Mouse (Mus musculus): ENCODE results near the gene Rgl1. TPM values are rescaled to one million over a fixed set of nuclear protein-coding genes. Genes with fewer than 3 reads are reported as not detected.

Rgl1 gene
- polyA plus RNA-seq, 1 experiment from 2014 or later, result 36.3 TPM

DNA sequence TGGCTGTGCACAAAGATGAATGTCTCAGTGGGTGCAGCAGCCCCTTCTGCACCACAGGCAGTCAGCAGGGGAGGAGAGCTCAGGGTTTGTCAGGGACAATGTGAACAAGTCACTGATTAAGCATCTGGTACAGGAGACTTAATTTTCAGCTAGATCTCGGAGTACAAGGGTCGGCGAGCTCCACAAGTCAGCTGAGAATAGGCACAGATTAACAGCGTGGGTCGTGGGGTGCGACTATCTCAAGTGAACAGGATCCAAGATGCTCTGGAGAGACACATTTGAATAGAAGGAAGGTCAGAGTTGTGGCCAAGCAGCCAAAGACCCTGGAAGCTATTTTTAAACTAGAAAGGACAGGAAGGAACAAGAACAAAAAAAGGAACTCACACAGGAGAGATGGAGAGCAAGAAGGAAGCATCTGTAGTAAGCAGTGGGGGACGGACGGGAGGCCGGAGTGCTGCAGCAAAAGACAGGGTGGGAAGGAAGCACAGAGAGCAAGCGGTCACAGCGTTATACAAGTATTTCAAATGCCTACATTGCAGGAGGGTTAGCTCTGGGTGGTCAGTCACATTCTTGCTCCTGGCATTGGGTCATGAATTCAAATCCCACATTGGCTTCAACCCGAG, 153.5 kb downstream of the Rgl1 start:
- H3K9me3 ChIP-seq (replicated peaks), result no peaks in the 10 kb centered on the region
- 80% methylated on average over 12 of the region's 12 CpGs for WGBS
- no peak overlapping the region for H3K9ac ChIP-seq
- ATAC-seq (ENCODE audit: insufficient number of reproducible peaks, low FRiP score, low TSS enrichment, low read depth), result no peak
- no peak overlapping the region for H3K4me3 ChIP-seq (replicated peaks)
- no peaks in the 10 kb centered on the region for H3K27me3 ChIP-seq
- H3K4me1 ChIP-seq, result peaks cover 22% of the 10 kb centered on the region; the same call in 1 of the 2 replicates
- H3K27ac ChIP-seq (replicated peaks), result no peak overlapping the region
- H3K4me2 ChIP-seq (replicated peaks), result no peak overlapping the region
- 0 out of 2 replicates have a peak, but pooled peaks cover 6% of the 10 kb centered on the region for H3K36me3 ChIP-seq

DNA sequence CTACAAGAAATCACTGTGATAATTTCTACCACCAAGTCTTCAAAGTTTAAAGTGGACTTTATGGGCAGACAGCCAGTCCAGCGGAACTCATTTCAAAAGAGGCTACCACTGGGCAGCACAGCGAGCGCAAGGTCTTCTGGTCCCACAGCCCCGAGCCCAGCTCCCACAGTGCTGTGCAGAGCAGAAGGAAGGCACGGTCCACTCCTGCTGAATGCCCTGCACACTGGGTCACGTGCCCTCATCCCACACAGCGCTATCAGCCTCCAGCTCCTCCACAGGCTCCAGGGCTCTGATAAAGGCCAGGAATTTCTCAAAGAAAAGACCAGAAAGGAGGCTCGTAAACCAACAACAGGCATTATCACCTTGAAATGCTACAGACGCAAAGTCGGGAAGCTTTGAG, 156.6 kb downstream of the Rgl1 start:
- H3K27me3 ChIP-seq, result no peaks in the 10 kb centered on the region
- no peak for ATAC-seq (ENCODE audit: insufficient number of reproducible peaks, low FRiP score, low TSS enrichment, low read depth)
- WGBS, result 89% methylated on average over 10 of the region's 10 CpGs
- H3K4me3 ChIP-seq (replicated peaks), result no peak overlapping the region
- H3K9ac ChIP-seq, result no peak overlapping the region
- H3K27ac ChIP-seq (replicated peaks), result no peak overlapping the region
- no peak overlapping the region for H3K4me2 ChIP-seq (replicated peaks)
- 0 out of 2 replicates have a peak, but pooled peaks cover 6% of the 10 kb centered on the region for H3K36me3 ChIP-seq
- 0 out of 2 replicates have a peak, but pooled peaks cover 15% of the 10 kb centered on the region for H3K4me1 ChIP-seq
- H3K9me3 ChIP-seq (replicated peaks), result no peaks in the 10 kb centered on the region

DNA sequence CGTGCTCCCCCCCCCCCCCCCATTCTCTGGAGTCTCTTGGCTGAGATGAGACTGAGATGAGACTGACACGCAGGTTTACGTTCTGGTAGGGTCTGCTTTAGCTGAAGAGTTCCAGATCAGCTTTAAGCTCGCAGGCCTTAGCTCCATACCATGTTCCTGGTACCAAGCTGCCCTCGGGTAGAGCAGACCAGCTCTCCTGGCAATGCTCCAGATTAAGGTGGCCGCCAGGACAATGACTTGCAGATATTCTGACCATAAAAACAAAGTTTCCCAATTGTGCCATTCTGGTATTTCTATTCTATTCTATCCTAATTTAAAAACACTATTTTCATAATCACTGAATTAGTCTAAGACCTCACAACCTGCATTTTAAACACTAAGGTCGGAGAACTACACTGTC, 157.1 kb downstream of the Rgl1 start:
- Histone ChIP-seq H3K4me3 (replicated peaks) (no peak overlapping the region), H3K9me3 (replicated peaks) (no peaks in the 10 kb centered on the region), H3K4me1 (0 out of 2 replicates have a peak, but pooled peaks cover 15% of the 10 kb centered on the region), H3K36me3 (0 out of 2 replicates have a peak, but pooled peaks cover 5% of the 10 kb centered on the region), H3K27ac (replicated peaks) (no peak overlapping the region), H3K27me3 (no peaks in the 10 kb centered on the region), H3K4me2 (replicated peaks) (no peak overlapping the region), H3K9ac (no peak overlapping the region)
- no peak for ATAC-seq (ENCODE audit: insufficient number of reproducible peaks, low FRiP score, low TSS enrichment, low read depth)
- 76% methylated on average over 7 of the region's 7 CpGs for WGBS

DNA sequence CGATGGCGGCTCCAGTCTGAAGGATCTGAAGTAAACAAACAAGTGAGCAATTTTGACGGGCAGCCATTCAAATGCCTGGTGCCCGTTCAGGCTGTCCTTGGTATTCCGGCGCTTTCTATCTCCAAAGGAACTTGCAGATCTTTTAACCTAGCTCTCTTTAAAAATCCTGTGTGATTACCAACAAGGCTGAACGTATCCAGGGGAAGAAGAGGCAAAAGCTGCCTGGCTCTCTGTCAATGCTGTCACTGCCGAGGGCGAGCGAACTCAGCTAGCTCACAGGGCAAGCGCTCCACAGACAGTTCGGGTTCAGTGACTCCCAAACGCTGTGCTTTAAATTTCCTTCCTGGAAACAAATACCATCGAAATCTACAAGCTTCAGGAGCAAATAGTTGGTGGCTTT, 158.4 kb downstream of the Rgl1 start:
- H3K4me2 ChIP-seq (replicated peaks), result no peak overlapping the region
- ATAC-seq (ENCODE audit: insufficient number of reproducible peaks, low FRiP score, low TSS enrichment, low read depth), result no peak
- no peaks in the 10 kb centered on the region for H3K9me3 ChIP-seq (replicated peaks)
- 0 out of 2 replicates have a peak overlapping the region, but pooled peaks have one; percentile 34 for H3K27ac ChIP-seq (replicated peaks)
- H3K4me3 ChIP-seq (replicated peaks), result no peak overlapping the region
- H3K36me3 ChIP-seq, result no peaks in the 10 kb centered on the region
- 0 out of 2 replicates have a peak, but pooled peaks cover 15% of the 10 kb centered on the region for H3K4me1 ChIP-seq
- WGBS, result 59% methylated on average over 14 of the region's 14 CpGs
- no peak overlapping the region for H3K9ac ChIP-seq
- no peaks in the 10 kb centered on the region for H3K27me3 ChIP-seq

DNA sequence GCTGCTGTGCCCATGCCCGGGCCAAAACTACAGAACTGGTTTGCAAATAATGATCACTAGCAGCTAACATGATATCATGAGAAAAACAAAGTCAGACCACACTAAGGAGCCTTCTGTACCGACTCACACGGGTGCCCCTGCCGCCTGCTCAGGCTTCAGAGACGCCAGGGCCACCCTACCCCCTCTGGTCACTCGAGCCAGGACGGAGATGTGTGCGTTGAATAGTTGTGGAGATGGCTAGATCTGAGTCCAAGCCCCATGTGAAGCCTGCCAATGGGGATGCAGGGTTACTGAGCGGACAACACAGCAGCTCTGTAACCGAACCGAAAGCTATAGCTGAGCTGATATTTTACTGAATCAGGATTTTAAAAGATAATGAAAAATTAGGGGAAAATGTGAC, 159.4 kb downstream of the Rgl1 start:
- Histone ChIP-seq H3K4me1 (0 out of 2 replicates have a peak, but pooled peaks cover 15% of the 10 kb centered on the region), H3K27ac (replicated peaks) (no peak overlapping the region), H3K27me3 (no peaks in the 10 kb centered on the region), H3K9ac (no peak overlapping the region; the same call in 1 of the 2 replicates), H3K9me3 (replicated peaks) (no peaks in the 10 kb centered on the region), H3K36me3 (no peaks in the 10 kb centered on the region), H3K4me2 (replicated peaks) (no peak overlapping the region), H3K4me3 (replicated peaks) (no peak overlapping the region)
- 81% methylated on average over 11 of the region's 11 CpGs for WGBS
- no peak for ATAC-seq (ENCODE audit: insufficient number of reproducible peaks, low FRiP score, low TSS enrichment, low read depth)

DNA sequence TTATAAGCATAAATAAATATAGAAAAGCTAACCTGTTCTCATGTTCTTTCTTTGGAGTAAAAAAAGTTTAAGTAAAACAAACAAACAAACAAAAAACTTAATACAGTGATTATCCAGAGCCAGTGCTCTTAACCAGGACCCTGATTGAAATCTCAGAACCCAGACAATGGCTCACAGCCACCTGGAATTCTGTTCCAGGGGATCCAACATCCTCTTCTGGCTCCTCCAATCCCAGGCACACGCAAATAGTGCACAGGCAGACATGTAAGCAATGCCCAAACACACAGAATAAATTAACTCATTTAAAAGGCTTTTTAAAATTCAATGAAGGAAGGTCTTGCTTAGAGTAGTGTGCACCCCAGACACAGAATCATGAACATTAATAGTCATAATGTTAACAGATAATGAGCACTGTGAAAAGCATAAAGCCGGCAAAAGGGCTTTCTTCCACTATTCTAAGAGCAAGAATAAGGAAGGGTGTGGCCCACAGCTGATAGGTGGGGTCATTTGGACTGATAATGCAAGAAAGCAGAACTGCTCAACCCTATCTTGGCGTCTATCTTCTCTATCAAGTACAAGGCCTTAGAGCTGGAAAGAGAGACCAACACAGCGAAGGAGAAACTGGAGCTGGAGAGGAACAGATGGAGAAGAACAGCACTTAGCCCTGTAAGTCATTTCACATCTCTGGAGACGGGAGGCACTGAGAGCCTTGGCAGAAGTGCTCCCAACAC, 160.1 kb downstream of the Rgl1 start:
- H3K36me3 ChIP-seq, result no peaks in the 10 kb centered on the region
- no peaks in the 10 kb centered on the region for H3K27me3 ChIP-seq
- H3K4me3 ChIP-seq (replicated peaks), result no peak overlapping the region
- no peaks in the 10 kb centered on the region for H3K9me3 ChIP-seq (replicated peaks)
- no peak overlapping the region for H3K4me2 ChIP-seq (replicated peaks)
- H3K27ac ChIP-seq (replicated peaks), result no peak overlapping the region
- no peak for ATAC-seq (ENCODE audit: insufficient number of reproducible peaks, low FRiP score, low TSS enrichment, low read depth)
- 81% methylated on average over 5 of the region's 5 CpGs for WGBS
- H3K9ac ChIP-seq, result no peak overlapping the region; the same call in 1 of the 2 replicates
- H3K4me1 ChIP-seq, result 0 out of 2 replicates have a peak, but pooled peaks cover 14% of the 10 kb centered on the region

DNA sequence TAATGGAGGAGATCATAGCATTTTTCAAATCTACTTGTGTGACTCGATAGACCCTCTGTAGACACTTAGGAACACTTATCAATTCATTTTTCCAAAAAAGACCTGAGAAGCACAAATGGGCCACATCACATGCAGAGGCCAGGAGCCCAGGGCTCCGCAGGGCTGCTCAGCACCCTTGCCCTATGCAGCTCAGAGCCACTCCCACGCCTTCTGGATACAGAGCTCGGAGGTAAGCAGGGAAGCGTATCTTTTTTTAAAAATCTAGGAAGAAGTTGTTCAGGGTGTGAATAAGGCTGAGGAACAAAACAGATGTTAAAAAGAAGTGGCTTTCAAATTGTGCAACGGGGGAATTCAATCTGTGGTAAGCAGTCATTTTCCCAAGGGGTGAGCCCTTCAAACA, 162.0 kb downstream of the Rgl1 start:
- ATAC-seq (ENCODE audit: insufficient number of reproducible peaks, low FRiP score, low TSS enrichment, low read depth), result no peak

DNA sequence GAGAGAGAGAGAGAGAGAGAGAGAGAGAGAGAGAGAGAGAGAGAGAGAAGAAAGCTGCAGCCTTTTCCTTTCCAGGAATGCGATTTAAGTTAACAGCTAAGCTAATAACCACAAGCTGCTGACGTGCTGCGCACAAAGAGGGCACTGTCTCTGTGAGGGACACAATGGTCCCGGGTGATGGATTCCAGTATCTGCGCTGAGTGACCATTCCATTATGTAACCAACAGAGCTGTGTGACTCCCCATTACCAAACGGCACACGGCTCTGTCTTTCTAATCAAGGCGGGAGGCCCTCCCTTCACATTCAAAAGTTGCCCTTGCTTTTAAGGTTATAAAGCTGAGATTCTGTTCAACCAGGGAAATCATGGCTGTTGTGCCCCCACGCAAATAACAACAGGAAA, 162.5 kb downstream of the Rgl1 start:
- Histone ChIP-seq H3K4me1 (0 out of 2 replicates have a peak, but pooled peaks cover 9% of the 10 kb centered on the region), H3K27ac (replicated peaks) (no peak overlapping the region), H3K36me3 (no peaks in the 10 kb centered on the region), H3K9ac (no peak overlapping the region), H3K4me2 (replicated peaks) (no peak overlapping the region), H3K27me3 (no peaks in the 10 kb centered on the region), H3K4me3 (replicated peaks) (no peak overlapping the region), H3K9me3 (replicated peaks) (no peaks in the 10 kb centered on the region)
- WGBS, result 66% methylated on average over 9 of the region's 9 CpGs
- no peak for ATAC-seq (ENCODE audit: insufficient number of reproducible peaks, low FRiP score, low TSS enrichment, low read depth)

More for the DNA sequence above, 162.0 kb downstream of the Rgl1 start:
- 70% methylated on average over 6 of the region's 6 CpGs for WGBS
- Histone ChIP-seq H3K4me1 (0 out of 2 replicates have a peak, but pooled peaks cover 12% of the 10 kb centered on the region), H3K4me3 (replicated peaks) (no peak overlapping the region), H3K4me2 (replicated peaks) (no peak overlapping the region), H3K9me3 (replicated peaks) (no peaks in the 10 kb centered on the region), H3K27ac (replicated peaks) (no peak overlapping the region), H3K9ac (no peak overlapping the region), H3K27me3 (no peaks in the 10 kb centered on the region), H3K36me3 (no peaks in the 10 kb centered on the region)

DNA sequence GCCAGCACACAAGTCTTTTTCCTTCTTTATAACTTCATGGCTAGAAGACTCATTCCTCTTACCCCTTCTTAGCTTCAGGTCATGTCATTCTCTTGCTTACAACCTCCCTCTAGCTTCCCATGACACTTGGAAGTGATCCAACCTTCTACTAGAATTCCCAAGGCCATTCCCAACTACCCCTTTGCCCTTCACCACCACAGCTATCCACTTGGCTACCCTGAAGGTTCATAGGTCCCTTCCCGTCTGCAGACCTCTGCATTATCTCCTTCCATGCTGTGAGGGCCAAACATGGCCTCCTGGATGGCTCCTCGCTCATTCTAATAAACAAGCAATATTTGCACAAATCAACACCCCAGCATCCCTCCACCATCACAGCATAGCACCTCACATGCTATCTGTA, 165.7 kb downstream of the Rgl1 start:
- Histone ChIP-seq H3K4me1 (no peaks in the 10 kb centered on the region), H3K4me3 (replicated peaks) (no peak overlapping the region), H3K9me3 (replicated peaks) (no peaks in the 10 kb centered on the region), H3K27ac (replicated peaks) (no peak overlapping the region), H3K27me3 (no peaks in the 10 kb centered on the region), H3K9ac (no peak overlapping the region), H3K36me3 (no peaks in the 10 kb centered on the region), H3K4me2 (replicated peaks) (no peak overlapping the region)
- WGBS, result 90% methylated on average over 2 of the region's 2 CpGs
- ATAC-seq (ENCODE audit: insufficient number of reproducible peaks, low FRiP score, low TSS enrichment, low read depth), result no peak

DNA sequence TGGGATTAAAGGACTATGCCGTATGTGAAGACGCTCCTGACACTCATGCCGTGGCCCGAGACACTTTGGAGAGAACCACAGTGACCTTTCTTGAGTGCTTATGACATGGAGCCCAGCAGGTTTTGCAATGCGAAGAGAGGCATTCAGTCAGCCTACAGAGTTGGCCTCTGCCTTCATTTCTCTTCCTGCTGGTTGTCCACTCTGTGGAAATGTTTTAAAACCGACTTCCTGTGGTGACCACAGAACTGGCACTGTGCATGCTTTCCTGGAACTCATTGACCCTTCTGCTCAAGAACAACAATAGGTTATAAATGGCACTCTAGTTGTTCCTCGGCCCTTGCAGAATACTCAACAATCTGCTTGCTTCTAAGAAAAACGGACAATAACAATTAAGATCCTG, 166.8 kb downstream of the Rgl1 start:
- no peak for ATAC-seq (ENCODE audit: insufficient number of reproducible peaks, low FRiP score, low TSS enrichment, low read depth)
- no peaks in the 10 kb centered on the region for H3K36me3 ChIP-seq
- H3K4me2 ChIP-seq (replicated peaks), result no peak overlapping the region
- no peaks in the 10 kb centered on the region for H3K27me3 ChIP-seq
- H3K27ac ChIP-seq (replicated peaks), result no peak overlapping the region
- no peaks in the 10 kb centered on the region for H3K4me1 ChIP-seq
- H3K4me3 ChIP-seq (replicated peaks), result no peak overlapping the region
- H3K9me3 ChIP-seq (replicated peaks), result no peaks in the 10 kb centered on the region
- no peak overlapping the region for H3K9ac ChIP-seq
- WGBS, result 75% methylated on average over 8 of the region's 8 CpGs

DNA sequence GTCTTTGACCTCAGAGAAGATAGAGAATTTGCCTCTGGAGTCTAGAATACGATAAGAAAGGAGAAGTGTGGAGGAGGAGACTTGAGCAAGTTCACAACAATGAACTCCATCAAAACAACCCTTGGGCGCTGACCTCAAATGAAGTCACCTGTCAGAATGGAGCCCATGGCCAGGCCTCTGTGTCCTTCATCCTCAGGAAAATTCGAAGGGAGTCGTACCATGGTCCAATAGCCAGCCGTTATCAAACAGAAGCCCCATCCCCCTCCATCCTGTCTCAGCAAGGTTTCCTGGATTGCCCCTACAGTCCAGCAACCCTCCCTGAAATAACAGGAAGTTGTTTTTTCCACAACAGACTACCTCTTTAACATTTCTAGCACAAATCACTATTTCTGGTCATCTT, 171.5 kb downstream of the Rgl1 start:
- 75% methylated on average over 5 of the region's 5 CpGs for WGBS
- Histone ChIP-seq H3K27me3 (no peaks in the 10 kb centered on the region), H3K27ac (replicated peaks) (no peak overlapping the region)

More for the DNA sequence above, 171.5 kb downstream of the Rgl1 start:
- H3K36me3 ChIP-seq, result no peaks in the 10 kb centered on the region
- H3K9me3 ChIP-seq (replicated peaks), result no peaks in the 10 kb centered on the region
- H3K4me3 ChIP-seq (replicated peaks), result no peak overlapping the region
- no peak overlapping the region for H3K4me2 ChIP-seq (replicated peaks)
- ATAC-seq (ENCODE audit: insufficient number of reproducible peaks, low FRiP score, low TSS enrichment, low read depth), result no peak
- H3K4me1 ChIP-seq, result peaks cover 8% of the 10 kb centered on the region; the same call in 1 of the 2 replicates
- no peak overlapping the region for H3K9ac ChIP-seq

All from embryonic facial prominence, embryonic 15.5 days (tissue).